Mouse (Mus musculus) intestine, embryonic 14.5 days (tissue): ENCODE data around the gene Prkaca. TPM values are rescaled to one million over a fixed set of nuclear protein-coding genes. Genes with fewer than 3 reads are reported as not detected.

Source experiments
- ATAC-seq: fragments of 200-750 bp; cut with Nextera tagmentation; replicated peaks from 2 replicates; pipeline ENCODE4 v1.8.0; 2017; ENCODE audit warnings: low read depth, moderate number of reproducible peaks, moderate TSS enrichment, moderate library complexity; ENCODE audit not compliant: low FRiP score, low TSS enrichment
- DNase-seq: peaks from one replicate; pipeline ENCODE4 v3.0.0-alpha.2; 2018; ENCODE audit warnings: low spot score
- H3K27ac ChIP-seq: fragments of 300-500 bp; sonication (generic); 2 replicates; pipeline ENCODE4 v1.5.1; 2014; ENCODE audit warnings: low read depth, mild to moderate bottlenecking, control low read depth
- H3K27me3 ChIP-seq: fragments of 300-500 bp; sonication (generic); replicated peaks from 2 replicates; pipeline ENCODE4 v1.6.1; 2014; ENCODE audit warnings: low read length, control low read depth; ENCODE audit not compliant: control insufficient read depth, insufficient read depth
- H3K36me3 ChIP-seq: fragments of 300-500 bp; sonication (generic); 2 replicates; pipeline ENCODE4 v1.6.1; 2014; ENCODE audit warnings: low read length, control low read depth; ENCODE audit not compliant: control insufficient read depth, insufficient read depth
- H3K4me1 ChIP-seq: fragments of 300-500 bp; sonication (generic); replicated peaks from 2 replicates; pipeline ENCODE4 v1.6.1; 2014; ENCODE audit warnings: low read length, control low read depth, mixed read lengths; ENCODE audit not compliant: control insufficient read depth, insufficient read depth
- H3K4me2 ChIP-seq: fragments of 300-500 bp; sonication (generic); 2 replicates; pipeline ENCODE4 v1.6.1; 2014; ENCODE audit warnings: low read length
- H3K4me3 ChIP-seq: fragments of 300-500 bp; sonication (generic); 2 replicates; pipeline ENCODE4 v1.5.1; 2014; ENCODE audit warnings: low read depth, low read length, control low read depth, mixed read lengths
- H3K9ac ChIP-seq: fragments of 300-500 bp; sonication (generic); 2 replicates; pipeline ENCODE4 v1.6.1; 2014; ENCODE audit warnings: mild to moderate bottlenecking, low read length
- H3K9me3 ChIP-seq: fragments of 300-500 bp; sonication (generic); 2 replicates; pipeline ENCODE4 v1.6.1; 2016; ENCODE audit warnings: low read length, control low read depth; ENCODE audit not compliant: control insufficient read depth
- WGBS: fragments of 180-500 bp; shearing (Covaris S2); extraction: QIAGEN DNeasy Blood & Tissue Kit; methylation state at CpG from one replicate; pipeline ENCODE4 v1.1.7; 2014; 5-methylcytosine and 5-hydroxymethylcytosine counted together
- polyA plus RNA-seq: library from polyadenylated mRNA; unstranded; fragments of >200 nt; fragmentation: Nextera tagmentation; extraction: Ambion mirVana; gene quantifications from 2 replicates; pipeline ENCODE4 v1.2.1, GENCODE M21; 2014

Gene Prkaca
- polyA plus RNA-seq, 1 experiment from 2014 or later = 105 TPM

GRCm38 (mm10) chr8:83967701-83968100 lies 5.1 kb upstream of the Prkaca start:
- Histone ChIP-seq H3K9ac (no peak overlapping the region), H3K4me2 (no peak overlapping the region), H3K27me3 (no peaks in the 10 kb centered on the region), H3K27ac (no peak overlapping the region), H3K4me3 (no peak overlapping the region), H3K4me1 (0 out of 2 replicates have a peak, but pooled peaks cover 4% of the 10 kb centered on the region), H3K36me3 (peaks cover 40% of the 10 kb centered on the region), H3K9me3 (no peaks in the 10 kb centered on the region)
- no peak for DNase-seq
- WGBS = 87% methylated on average over 7 of the region's 7 CpGs
- no peak for ATAC-seq

GRCm38 (mm10) chr8:83971121-83971520 lies 1.7 kb upstream of the Prkaca start:
- Histone ChIP-seq H3K36me3 (peaks cover 32% of the 10 kb centered on the region), H3K9ac (no peak overlapping the region), H3K4me3 (no peak overlapping the region), H3K9me3 (no peaks in the 10 kb centered on the region), H3K4me2 (no peak overlapping the region), H3K27ac (no peak overlapping the region), H3K4me1 (peaks cover 14% of the 10 kb centered on the region), H3K27me3 (no peaks in the 10 kb centered on the region)
- DNase-seq (no peak), ATAC-seq (no peak)
- 84% methylated on average over 4 of the region's 4 CpGs for WGBS

GRCm38 (mm10) chr8:83971661-83972060 lies 1.1 kb upstream of the Prkaca start:
- DNase-seq = no peak
- Histone ChIP-seq H3K4me1 (peaks cover 15% of the 10 kb centered on the region), H3K27ac (no peak overlapping the region), H3K4me3 (peak overlapping the region; percentile 87), H3K4me2 (peak overlapping the region; percentile 80), H3K9me3 (no peaks in the 10 kb centered on the region), H3K27me3 (no peaks in the 10 kb centered on the region), H3K36me3 (peaks cover 29% of the 10 kb centered on the region), H3K9ac (no peak overlapping the region)
- WGBS = 80% methylated on average over 6 of the region's 6 CpGs
- ATAC-seq = no peak

GRCm38 (mm10) chr8:83973161-83974031 lies 603 bp downstream of the Prkaca start:
- WGBS = 2% methylated on average over 37 of the region's 37 CpGs
- Histone ChIP-seq H3K9ac (peak overlapping the region; percentile 78), H3K9me3 (no peaks in the 10 kb centered on the region), H3K4me3 (peak overlapping the region; percentile 87), H3K4me2 (peak overlapping the region; percentile 95), H3K36me3 (peaks cover 22% of the 10 kb centered on the region), H3K27me3 (no peaks in the 10 kb centered on the region), H3K4me1 (peaks cover 27% of the 10 kb centered on the region), H3K27ac (peak overlapping the region; percentile 51)
- DNase-seq (no peak), ATAC-seq (peak; percentile 28)

GRCm38 (mm10) chr8:83974521-83974920 lies 1.7 kb downstream of the Prkaca start:
- ATAC-seq (no peak), DNase-seq (no peak)
- H3K9me3 ChIP-seq = no peaks in the 10 kb centered on the region
- no peaks in the 10 kb centered on the region for H3K27me3 ChIP-seq
- H3K4me3 ChIP-seq = no peak overlapping the region
- no peak overlapping the region for H3K9ac ChIP-seq
- WGBS = 90% methylated on average over 4 of the region's 4 CpGs
- no peak overlapping the region; the same call in 1 of the 2 replicates for H3K4me2 ChIP-seq
- H3K4me1 ChIP-seq = peaks cover 27% of the 10 kb centered on the region
- no peak overlapping the region for H3K27ac ChIP-seq
- peaks cover 16% of the 10 kb centered on the region for H3K36me3 ChIP-seq

GRCm38 (mm10) chr8:83976101-83976630 lies 3.4 kb downstream of the Prkaca start:
- Histone ChIP-seq H3K4me1 (peaks cover 27% of the 10 kb centered on the region), H3K27me3 (no peaks in the 10 kb centered on the region), H3K4me2 (no peak overlapping the region), H3K27ac (no peak overlapping the region), H3K4me3 (no peak overlapping the region), H3K9me3 (no peaks in the 10 kb centered on the region), H3K9ac (no peak overlapping the region), H3K36me3 (peaks cover 28% of the 10 kb centered on the region)
- ATAC-seq (no peak), DNase-seq (no peak)
- 88% methylated on average over 4 of the region's 4 CpGs for WGBS

- peaks cover 26% of the 10 kb centered on the region for H3K4me1 ChIP-seq
- H3K27me3 ChIP-seq = no peaks in the 10 kb centered on the region
- no peak overlapping the region for H3K4me2 ChIP-seq
- H3K4me3 ChIP-seq = no peak overlapping the region
- H3K9ac ChIP-seq = no peak overlapping the region
- DNase-seq (no peak), ATAC-seq (no peak)
- no peaks in the 10 kb centered on the region for H3K9me3 ChIP-seq
- H3K27ac ChIP-seq = no peak overlapping the region
- WGBS = 73% methylated on average over 5 of the region's 5 CpGs
- peaks cover 35% of the 10 kb centered on the region for H3K36me3 ChIP-seq
Measured at GRCm38 (mm10) chr8:83976779-83977350, 4.1 kb downstream of the Prkaca start.

- no peak overlapping the region for H3K4me3 ChIP-seq
- H3K4me2 ChIP-seq = no peak overlapping the region; the same call in 1 of the 2 replicates
- WGBS = 46% methylated on average over 6 of the region's 6 CpGs
- no peak overlapping the region for H3K9ac ChIP-seq
- H3K4me1 ChIP-seq = peaks cover 23% of the 10 kb centered on the region
- no peak overlapping the region for H3K27ac ChIP-seq
- H3K27me3 ChIP-seq = no peaks in the 10 kb centered on the region
- peaks cover 43% of the 10 kb centered on the region for H3K36me3 ChIP-seq
- ATAC-seq = no peak
- H3K9me3 ChIP-seq = no peaks in the 10 kb centered on the region
- DNase-seq = no peak
Measured at GRCm38 (mm10) chr8:83977646-83978045, 4.9 kb downstream of the Prkaca start.
